Mouse (Mus musculus) midbrain, embryonic 15.5 days (tissue): ENCODE measurements around the gene Rbm45. TPM values are rescaled to one million over a fixed set of nuclear protein-coding genes. Genes with fewer than 3 reads are reported as not detected.

Experiments used
- ATAC-seq: fragments of 200-750 bp; cut with Nextera tagmentation; replicated peaks from 2 replicates; pipeline ENCODE4 v1.8.0; 2017; ENCODE audit warnings: moderate TSS enrichment
- H3K27ac ChIP-seq: fragments of 300-500 bp; sonication (generic); 2 replicates; pipeline ENCODE4 v1.5.1; 2015; ENCODE audit warnings: mild to moderate bottlenecking, inconsistent platforms
- H3K27me3 ChIP-seq: fragments of 300-500 bp; sonication (generic); replicated peaks from 2 replicates; pipeline ENCODE4 v1.6.1; 2015; ENCODE audit warnings: inconsistent platforms
- H3K36me3 ChIP-seq: fragments of 300-500 bp; sonication (generic); replicated peaks from 2 replicates; pipeline ENCODE4 v1.6.1; 2015; ENCODE audit warnings: inconsistent platforms
- H3K4me1 ChIP-seq: fragments of 300-500 bp; sonication (generic); 2 replicates; pipeline ENCODE4 v1.6.1; 2015; ENCODE audit warnings: inconsistent platforms
- H3K4me2 ChIP-seq: fragments of 300-500 bp; sonication (generic); 2 replicates; pipeline ENCODE4 v1.6.1; 2015; ENCODE audit warnings: inconsistent platforms, mild to moderate bottlenecking, moderate library complexity
- H3K4me3 ChIP-seq: fragments of 300-500 bp; sonication (generic); 2 replicates; pipeline ENCODE4 v1.5.1; 2015; ENCODE audit warnings: mild to moderate bottlenecking, inconsistent platforms
- H3K9ac ChIP-seq: fragments of 300-500 bp; sonication (generic); 2 replicates; pipeline ENCODE4 v1.6.1; 2015; ENCODE audit warnings: mild to moderate bottlenecking, inconsistent platforms
- H3K9me3 ChIP-seq: fragments of 300-500 bp; sonication (generic); 2 replicates; pipeline ENCODE4 v1.6.1; 2016; ENCODE audit warnings: inconsistent platforms
- WGBS: fragments of 180-500 bp; shearing (Covaris S2); methylation state at CpG from one replicate; pipeline ENCODE4 v1.1.7; 2015; ENCODE audit warnings: mixed read lengths; 5-methylcytosine and 5-hydroxymethylcytosine counted together
- polyA plus RNA-seq: library from polyadenylated mRNA; unstranded; fragments of >200 nt; fragmentation: Nextera tagmentation; extraction: Ambion mirVana; gene quantifications from 2 replicates; pipeline ENCODE4 v1.2.1, GENCODE M21; 2015

Rbm45 gene
- 16.8 and 17.0 TPM in 2 replicates for polyA plus RNA-seq

GRCm38 (mm10) chr2:76369821-76370655 lies at the start of gene Rbm45:
Rbm45 (plus strand) TSS chr2:76369984.
- peak within 1 kb of the TSS; percentile 81 for H3K4me3 ChIP-seq
- under 1% methylated on average over 61 of the region's 61 CpGs for WGBS
- peaks cover 11% of the 10 kb centered on the region for H3K4me1 ChIP-seq
- peak; percentile 95 for ATAC-seq
- peak within 1 kb of the TSS; percentile 67 for H3K27ac ChIP-seq
- H3K36me3 ChIP-seq, result peaks cover 20% of the 10 kb centered on the region
- H3K27me3 ChIP-seq, result no peaks in the 10 kb centered on the region
- H3K9me3 ChIP-seq, result no peaks in the 10 kb centered on the region
- H3K4me2 ChIP-seq, result peak within 1 kb of the TSS; percentile 82
- peak within 1 kb of the TSS; percentile 87 for H3K9ac ChIP-seq

- no peak for ATAC-seq
- H3K4me1 ChIP-seq, result no peaks in the 10 kb centered on the region
- H3K9ac ChIP-seq, result no peak overlapping the region
- no peaks in the 10 kb centered on the region for H3K9me3 ChIP-seq
- H3K27me3 ChIP-seq, result no peaks in the 10 kb centered on the region
- no peak overlapping the region for H3K4me3 ChIP-seq
- 86% methylated on average over 6 of the region's 6 CpGs for WGBS
- no peaks in the 10 kb centered on the region for H3K36me3 ChIP-seq
- H3K27ac ChIP-seq, result no peak overlapping the region
- no peak overlapping the region for H3K4me2 ChIP-seq
These were observed 49.4 kb upstream of the Rbm45 start for GRCm38 (mm10) chr2:76320336-76320735.

DNA sequence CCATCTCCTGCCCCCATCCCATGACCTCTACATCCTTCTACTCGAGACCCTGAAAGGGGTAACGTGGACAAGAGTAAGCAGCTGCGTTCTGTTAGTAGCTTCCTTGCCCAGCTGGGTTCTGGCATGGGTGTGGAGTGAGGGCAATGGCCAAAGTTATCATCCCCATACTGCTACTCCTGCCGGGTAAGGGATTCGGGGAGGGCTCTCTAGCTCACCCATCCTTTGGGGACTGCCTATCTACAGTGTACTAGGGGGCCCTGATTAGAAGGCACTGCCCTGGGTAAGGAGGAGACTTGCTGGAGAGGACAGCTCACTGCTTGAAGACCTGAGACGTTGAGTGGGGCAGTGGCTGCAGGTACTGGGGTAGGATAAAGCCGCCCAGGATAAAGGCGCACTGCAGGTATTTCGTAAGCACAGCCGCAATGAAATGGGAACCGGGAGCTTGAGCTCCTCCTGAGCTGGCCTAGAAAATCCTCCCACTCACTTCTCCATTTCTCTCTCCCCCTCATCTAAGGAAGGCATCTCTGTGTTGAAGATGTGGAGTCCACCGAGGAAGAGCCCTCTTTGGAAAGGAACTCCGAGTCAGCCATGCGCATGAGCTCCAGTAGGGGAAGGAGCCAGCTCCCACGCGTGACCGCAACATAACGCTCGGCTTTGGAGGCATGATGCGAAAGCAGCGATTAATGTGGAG lies 46.5 kb upstream of the Rbm45 start:
- ATAC-seq, result no peak
- H3K9ac ChIP-seq, result no peak overlapping the region
- H3K27ac ChIP-seq, result no peak overlapping the region
- H3K4me2 ChIP-seq, result no peak overlapping the region
- H3K36me3 ChIP-seq, result no peaks in the 10 kb centered on the region
- H3K4me3 ChIP-seq, result no peak overlapping the region
- no peaks in the 10 kb centered on the region for H3K9me3 ChIP-seq
- H3K27me3 ChIP-seq, result no peaks in the 10 kb centered on the region
- H3K4me1 ChIP-seq, result no peaks in the 10 kb centered on the region
- 85% methylated on average over 21 of the region's 21 CpGs for WGBS

GRCm38 (mm10) chr2:76324463-76324862 lies 45.3 kb upstream of the Rbm45 start:
- WGBS, result 86% methylated on average over 5 of the region's 5 CpGs
- Histone ChIP-seq H3K4me1 (no peaks in the 10 kb centered on the region), H3K27me3 (no peaks in the 10 kb centered on the region), H3K4me3 (no peak overlapping the region), H3K27ac (no peak overlapping the region), H3K4me2 (no peak overlapping the region), H3K9me3 (no peaks in the 10 kb centered on the region), H3K36me3 (no peaks in the 10 kb centered on the region), H3K9ac (no peak overlapping the region)
- ATAC-seq, result no peak

GRCm38 (mm10) chr2:76326161-76326560 lies 43.6 kb upstream of the Rbm45 start:
- H3K27ac ChIP-seq, result no peak overlapping the region
- no peak overlapping the region for H3K4me3 ChIP-seq
- no peaks in the 10 kb centered on the region for H3K4me1 ChIP-seq
- H3K4me2 ChIP-seq, result no peak overlapping the region
- no peaks in the 10 kb centered on the region for H3K9me3 ChIP-seq
- WGBS, result 89% methylated on average over 3 of the region's 3 CpGs
- no peak for ATAC-seq
- H3K9ac ChIP-seq, result no peak overlapping the region
- no peaks in the 10 kb centered on the region for H3K36me3 ChIP-seq
- no peaks in the 10 kb centered on the region for H3K27me3 ChIP-seq

GRCm38 (mm10) chr2:76330081-76330480 lies 39.7 kb upstream of the Rbm45 start:
- Histone ChIP-seq H3K9ac (no peak overlapping the region), H3K27ac (no peak overlapping the region), H3K4me1 (no peaks in the 10 kb centered on the region), H3K4me3 (no peak overlapping the region), H3K27me3 (no peaks in the 10 kb centered on the region), H3K4me2 (no peak overlapping the region), H3K36me3 (no peaks in the 10 kb centered on the region), H3K9me3 (no peaks in the 10 kb centered on the region)
- ATAC-seq, result no peak
- WGBS, result 88% methylated on average over 5 of the region's 5 CpGs

DNA sequence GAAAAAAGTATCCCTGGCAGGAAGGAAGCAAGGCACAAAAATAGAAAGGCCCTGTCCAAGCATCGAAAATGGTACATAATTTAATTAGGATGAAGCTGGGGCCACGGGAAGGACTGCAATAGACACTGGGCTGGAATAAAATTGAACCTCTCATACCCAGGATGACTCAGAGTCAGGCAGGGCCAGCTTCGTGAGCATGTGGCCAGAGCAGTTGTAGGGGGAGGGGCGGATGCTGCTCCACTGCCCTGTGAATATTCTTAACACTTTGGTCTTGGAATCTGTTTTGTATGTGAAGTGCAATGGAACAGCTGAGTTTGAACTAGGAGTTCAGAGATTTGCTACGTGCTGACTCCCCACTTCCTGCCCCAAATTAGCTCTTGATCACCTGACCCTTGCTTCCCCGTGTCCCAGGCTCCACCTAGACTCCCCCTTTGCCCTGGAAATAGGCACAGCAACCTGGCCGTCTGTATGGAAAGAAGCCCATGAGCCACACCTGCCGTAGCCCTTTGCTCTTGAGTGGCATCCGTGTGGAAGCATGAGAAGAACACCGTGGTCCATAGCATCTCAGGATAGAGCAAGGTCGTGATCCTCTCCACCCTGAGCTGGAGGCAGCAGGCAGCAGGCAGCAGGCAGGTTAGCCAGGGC lies 37.5 kb upstream of the Rbm45 start:
- no peak overlapping the region for H3K9ac ChIP-seq
- H3K4me2 ChIP-seq, result no peak overlapping the region
- no peaks in the 10 kb centered on the region for H3K36me3 ChIP-seq
- 75% methylated on average over 11 of the region's 11 CpGs for WGBS
- H3K4me1 ChIP-seq, result no peaks in the 10 kb centered on the region
- H3K9me3 ChIP-seq, result no peaks in the 10 kb centered on the region
- no peak overlapping the region for H3K27ac ChIP-seq
- no peaks in the 10 kb centered on the region for H3K27me3 ChIP-seq
- no peak overlapping the region for H3K4me3 ChIP-seq
- no peak for ATAC-seq

DNA sequence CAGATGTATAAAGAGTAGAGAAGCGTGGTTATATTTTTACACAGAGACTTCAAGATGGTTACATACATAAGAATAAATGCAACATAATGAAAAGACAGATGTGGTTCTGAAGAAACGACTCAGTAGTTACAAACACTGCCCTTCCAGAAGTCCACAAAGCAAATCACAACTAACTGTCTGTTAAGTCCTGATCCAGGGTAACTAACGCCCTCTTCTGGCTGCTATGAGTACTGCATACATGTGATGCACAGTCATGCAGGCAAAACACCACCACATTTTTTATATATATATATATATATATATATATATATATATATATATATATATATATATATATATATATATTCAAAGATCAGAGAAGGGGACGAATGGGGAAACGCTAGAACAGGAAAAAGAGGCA lies 35.2 kb upstream of the Rbm45 start:
- no peak for ATAC-seq
- Histone ChIP-seq H3K4me3 (no peak overlapping the region), H3K4me1 (peaks cover 6% of the 10 kb centered on the region; the same call in 1 of the 2 replicates), H3K27ac (no peak overlapping the region), H3K27me3 (peaks cover 7% of the 10 kb centered on the region; the same call in 1 of the 2 replicates), H3K9ac (no peak overlapping the region), H3K4me2 (no peak overlapping the region), H3K9me3 (no peaks in the 10 kb centered on the region), H3K36me3 (no peaks in the 10 kb centered on the region)
- 85% methylated on average over 5 of the region's 5 CpGs for WGBS

DNA sequence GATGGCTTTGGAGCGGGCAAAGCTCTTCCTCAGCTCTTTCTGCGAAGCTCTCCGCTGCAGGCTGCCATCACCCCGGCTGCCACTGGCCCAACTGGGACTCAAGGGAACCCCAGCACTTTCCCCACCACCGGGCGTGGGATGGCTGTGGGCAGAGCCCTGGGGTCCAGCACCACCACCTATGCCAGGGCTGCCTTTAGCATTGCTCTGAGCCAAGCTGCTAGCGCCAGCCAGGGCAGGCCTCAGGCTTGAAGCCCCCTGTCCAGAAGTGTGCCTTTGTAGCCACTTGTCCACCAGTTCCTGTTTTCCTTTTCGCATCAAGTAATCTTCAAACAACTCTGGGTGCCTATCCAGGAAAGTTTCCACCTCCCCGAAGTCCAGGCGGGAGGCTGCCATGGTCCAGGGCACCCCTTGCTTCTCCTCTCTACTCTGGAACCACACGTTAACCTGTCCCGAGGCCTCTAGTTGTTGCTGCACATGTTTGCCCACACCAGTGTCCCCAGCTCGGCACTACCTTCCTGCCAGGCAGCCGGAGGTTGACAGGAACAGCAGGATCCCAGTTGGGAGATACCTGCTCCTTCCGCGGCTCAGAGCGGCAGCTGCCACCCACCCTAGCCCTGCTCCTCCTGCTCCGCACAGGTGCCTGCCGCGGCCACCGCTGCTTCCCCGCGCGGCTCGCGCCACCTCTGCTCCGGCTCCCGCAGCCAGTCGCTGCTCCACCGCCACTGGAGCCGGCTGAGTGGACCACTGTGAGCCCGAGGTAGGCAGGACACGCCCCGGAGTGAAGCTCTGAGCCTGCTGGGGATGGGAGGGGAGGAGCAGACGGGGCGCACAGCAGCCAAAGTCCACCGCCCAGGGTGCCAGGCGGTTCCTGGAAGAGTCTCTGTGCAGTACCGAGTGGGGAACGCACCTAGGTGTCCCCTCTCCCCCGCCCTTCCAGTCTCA lies 31.3 kb upstream of the Rbm45 start, which contains the start of gene Pde11a:
TSS of gene Pde11a (minus strand) at position 560 of the 942 bp plus-strand sequence.
- H3K9me3 ChIP-seq, result no peaks in the 10 kb centered on the region
- peak within 1 kb of the TSS; percentile 54 for H3K9ac ChIP-seq
- H3K4me1 ChIP-seq, result peaks cover 6% of the 10 kb centered on the region; the same call in 1 of the 2 replicates
- peak; percentile 63 for ATAC-seq
- WGBS, result 17% methylated on average over 41 of the region's 41 CpGs
- peaks cover 7% of the 10 kb centered on the region; the same call in 1 of the 2 replicates for H3K27me3 ChIP-seq
- peak within 1 kb of the TSS; percentile 92 for H3K4me2 ChIP-seq
- H3K36me3 ChIP-seq, result no peaks in the 10 kb centered on the region
- peak within 1 kb of the TSS; percentile 45 for H3K4me3 ChIP-seq
- no peak within 1 kb of the TSS for H3K27ac ChIP-seq

GRCm38 (mm10) chr2:76342146-76342545 lies 27.6 kb upstream of the Rbm45 start:
- H3K9me3 ChIP-seq, result no peaks in the 10 kb centered on the region
- 86% methylated on average over 9 of the region's 9 CpGs for WGBS
- H3K27me3 ChIP-seq, result peaks cover 7% of the 10 kb centered on the region; the same call in 1 of the 2 replicates
- H3K4me1 ChIP-seq, result peaks cover 6% of the 10 kb centered on the region; the same call in 1 of the 2 replicates
- no peak overlapping the region for H3K9ac ChIP-seq
- no peak for ATAC-seq
- H3K27ac ChIP-seq, result no peak overlapping the region
- no peaks in the 10 kb centered on the region for H3K36me3 ChIP-seq
- H3K4me2 ChIP-seq, result no peak overlapping the region
- H3K4me3 ChIP-seq, result no peak overlapping the region

DNA sequence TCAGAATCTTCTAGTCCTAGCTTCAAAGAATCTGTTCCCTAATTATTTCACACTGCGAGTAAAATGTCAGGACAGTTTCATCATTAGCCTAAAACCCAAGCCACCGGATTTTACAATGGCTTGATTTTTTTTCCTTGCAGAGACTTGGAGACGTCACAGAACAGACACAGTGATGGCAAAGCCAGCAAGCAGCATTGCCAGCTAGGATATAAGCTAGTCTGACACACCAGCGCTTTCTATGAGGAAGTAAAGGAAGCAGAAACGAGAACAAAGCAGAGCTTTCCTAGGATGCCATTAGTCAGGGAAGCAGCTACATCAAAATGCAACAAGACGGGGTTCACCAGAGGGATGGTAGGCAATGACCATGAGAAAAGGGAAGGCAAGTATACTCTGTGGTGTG lies 21.9 kb upstream of the Rbm45 start:
- no peaks in the 10 kb centered on the region for H3K36me3 ChIP-seq
- H3K27ac ChIP-seq, result no peak overlapping the region
- no peak overlapping the region for H3K9ac ChIP-seq
- H3K4me3 ChIP-seq, result no peak overlapping the region
- no peak overlapping the region for H3K4me2 ChIP-seq
- 66% methylated on average over 6 of the region's 6 CpGs for WGBS
- no peaks in the 10 kb centered on the region for H3K4me1 ChIP-seq
- no peaks in the 10 kb centered on the region for H3K9me3 ChIP-seq
- no peak for ATAC-seq
- H3K27me3 ChIP-seq, result no peaks in the 10 kb centered on the region
